Comparison of ENCODE assay signal across 19 mouse cellular contexts in the genomic region with DNA sequence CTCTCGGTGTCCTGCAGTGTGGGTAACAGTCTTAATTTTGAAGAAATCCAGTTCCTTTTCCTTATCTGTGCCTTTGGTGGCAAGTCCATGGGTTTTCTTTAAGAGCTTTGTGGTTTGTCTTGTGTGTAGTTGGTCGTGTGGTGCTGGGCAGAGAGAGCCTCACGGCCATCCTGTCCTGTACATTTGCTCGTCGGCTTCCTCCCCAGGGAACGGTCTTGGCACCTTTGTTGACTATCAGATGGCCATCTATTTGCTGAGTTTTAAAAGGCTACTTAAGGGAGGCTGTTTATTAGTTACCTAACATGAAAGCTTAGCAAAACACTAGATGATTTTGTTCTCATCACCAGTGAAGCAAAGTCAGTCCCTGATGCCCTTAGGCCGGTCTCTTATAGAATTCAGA. TPM values are rescaled to one million over a fixed set of nuclear protein-coding genes. Genes with fewer than 3 reads are reported as not detected.
"Had no signal": no experiment of that assay in that cellular context is flagged by ENCODE, and none has a peak within 500 bp of the region (broad histone marks: within the 10 kb centered on the region; RNA-seq: fewer than 3 reads in every experiment).

No protein-coding gene starts in this region.

- ATAC-seq: liver, embryonic 12.5 days; midbrain, embryonic 13.5 days; midbrain, embryonic 16.5 days had no signal

- DNase-seq: kidney, postnatal 10 days; kidney, postnatal 36 days; layer of hippocampus, postnatal 36 days; liver; lung, adult 18-20 months; lung, postnatal 10 days; lung, postnatal 36 days; retina, postnatal 1 day; right cerebral cortex, postnatal 25 days; thymus, adult 2 months; thymus, postnatal 14 days; thymus, postnatal 4 days had no signal

RNA-seq across cellular contexts. Expression of a gene that starts 15.2 kb away (rescaled TPM):
- total RNA-seq: monocyte, adult 5-6 weeks had no signal
- polyA plus RNA-seq: midbrain, embryonic 16.5 days; myocyte; neural tube, embryonic 13.5 days; small intestine, adult 2 months had no signal
